Mouse (Mus musculus) cortical plate, adult 2 months (tissue): ENCODE measurements around the gene Fsd1. TPM values are rescaled to one million over a fixed set of nuclear protein-coding genes. Genes with fewer than 3 reads are reported as not detected.
A peak's percentile ranks its signal among the peaks of the same experiment; 100 is the strongest.

Experiments
- H3K27ac ChIP-seq: fragments of 200-500 bp; 2 replicates; pipeline ENCODE4 v1.5.1; 2012; ENCODE audit warnings: low read length, control low read depth, inconsistent platforms; ENCODE audit not compliant: insufficient read depth
- H3K4me1 ChIP-seq: fragments of 200-500 bp; 2 replicates; pipeline ENCODE4 v1.6.1; 2011; ENCODE audit warnings: low read length; ENCODE audit not compliant: control insufficient read depth, insufficient read depth
- H3K4me3 ChIP-seq: fragments of 200-500 bp; 2 replicates; pipeline ENCODE4 v1.5.1; 2011; ENCODE audit warnings: mild to moderate bottlenecking, low read length, control low read depth; ENCODE audit not compliant: insufficient read depth
- CTCF ChIP-seq: fragments of 200-500 bp; IDR thresholded peaks from 2 replicates; pipeline ENCODE4 v1.5.1; 2011; ENCODE audit warnings: mild to moderate bottlenecking, control low read depth, low read length; ENCODE audit not compliant: insufficient read depth; ENCODE audit errors: extremely low read depth
- POLR2A ChIP-seq: fragments of 200-500 bp; IDR thresholded peaks from 2 replicates; pipeline ENCODE4 v1.6.1; 2011; ENCODE audit warnings: mild to moderate bottlenecking, low read length, control low read depth; ENCODE audit not compliant: insufficient read depth; ENCODE audit errors: extremely low read depth
- polyA plus RNA-seq: library from polyadenylated mRNA; depleted of rRNA; stranded (reverse); fragments of >200 nt; gene quantifications from 2 replicates; pipeline ENCODE4 v1.2.3, GENCODE M21; 2012

The Fsd1 gene
- polyA plus RNA-seq, 1 experiment, result 76.7 TPM

- TF ChIP-seq CTCF, result no peak
- TF ChIP-seq POLR2A, result no peak
- H3K4me3 ChIP-seq, result peak overlapping the region; percentile 68; the same call in 1 of the 2 replicates
- peaks cover 6% of the 10 kb centered on the region; the same call in 1 of the 2 replicates for H3K4me1 ChIP-seq
- no peak overlapping the region for H3K27ac ChIP-seq
Measured at GRCm38 (mm10) chr17:56007444-56008355, 21.4 kb downstream of the Fsd1 start.

DNA sequence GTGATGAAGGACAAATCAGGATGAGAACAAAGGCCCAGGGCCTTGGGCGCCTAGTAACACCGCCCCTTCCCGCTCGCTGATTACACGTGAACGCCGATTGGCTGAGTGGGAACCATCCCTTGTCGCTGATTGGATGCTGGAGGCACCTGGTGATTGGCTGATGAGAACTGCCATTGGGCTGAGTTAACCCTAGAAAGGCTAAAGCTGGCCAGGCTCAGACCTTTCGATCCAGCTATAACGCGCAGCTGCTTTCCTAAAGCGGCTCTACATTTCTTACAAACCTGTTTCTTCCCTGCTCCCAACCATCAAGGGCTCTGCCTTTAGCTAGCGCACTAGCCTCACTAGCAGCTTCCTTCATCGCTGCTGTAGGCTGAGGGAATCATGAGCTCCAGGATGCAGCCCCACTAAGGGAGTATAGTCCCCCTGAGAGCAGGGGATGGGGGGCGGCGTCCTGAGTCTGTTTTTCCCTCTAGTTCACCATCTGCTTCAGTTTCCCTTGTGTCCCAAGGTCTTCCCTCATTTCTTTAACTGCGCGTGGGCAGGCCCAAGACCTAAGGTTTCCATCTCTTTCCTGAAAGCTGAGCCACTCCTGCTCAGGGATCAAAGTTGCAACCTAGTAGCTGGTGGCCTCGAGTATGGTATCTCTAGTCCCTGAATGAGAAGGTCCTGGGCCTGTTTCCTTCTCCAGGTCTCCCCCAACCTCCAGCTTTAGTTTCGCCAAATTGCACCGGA lies 22.2 kb downstream of the Fsd1 start:
- TF ChIP-seq POLR2A (peak; percentile 75), CTCF (no peak)

DNA sequence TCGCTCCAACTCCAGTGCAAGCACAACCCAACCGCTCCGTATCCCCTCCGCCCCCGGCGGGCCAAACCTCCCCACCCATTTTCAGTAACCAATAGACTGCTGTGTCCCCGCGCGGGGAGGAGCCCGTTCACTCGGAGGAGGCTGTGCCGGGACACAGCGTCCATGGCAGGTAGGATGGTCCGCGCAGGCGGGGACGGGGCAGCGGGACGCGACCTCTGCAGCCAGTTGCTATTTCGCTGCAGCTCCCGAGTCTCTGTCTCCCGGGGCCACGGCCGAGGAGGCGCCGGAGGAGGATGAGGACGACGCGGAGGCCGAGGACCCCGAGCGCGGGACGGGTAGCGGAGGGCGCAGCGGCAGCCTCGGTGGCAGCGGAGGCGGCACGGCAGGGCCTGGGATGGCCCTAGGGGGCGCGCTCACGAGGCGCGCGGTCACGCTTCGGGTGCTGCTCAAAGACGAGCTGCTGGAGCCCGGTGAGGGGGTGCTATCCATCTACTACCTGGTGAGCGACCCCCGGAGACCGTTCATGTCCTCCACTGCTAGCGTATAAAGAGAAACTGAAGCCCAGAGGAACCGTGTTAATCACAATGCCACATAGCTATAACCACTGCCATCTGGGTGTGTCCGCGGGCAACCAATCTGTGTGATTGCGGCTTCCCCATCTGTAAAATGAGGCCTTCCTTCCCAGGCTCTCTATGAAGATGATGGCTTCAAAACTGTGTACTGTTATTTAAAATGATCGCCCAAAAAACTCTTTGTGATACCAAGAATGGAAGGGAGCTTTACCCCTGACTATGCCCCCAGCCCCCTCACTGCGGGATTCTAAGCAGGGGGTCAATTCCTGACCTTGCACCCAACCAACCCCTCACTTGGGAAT lies 23.0 kb downstream of the Fsd1 start:
- TF ChIP-seq CTCF (no peak), POLR2A (peak; percentile 90)
- Histone ChIP-seq H3K27ac (peak overlapping the region; percentile 87), H3K4me3 (peak overlapping the region; percentile 68), H3K4me1 (peaks cover 6% of the 10 kb centered on the region; the same call in 1 of the 2 replicates)

More for the DNA sequence above, 22.2 kb downstream of the Fsd1 start:
- H3K4me3 ChIP-seq, result peak overlapping the region; percentile 68
- peaks cover 6% of the 10 kb centered on the region; the same call in 1 of the 2 replicates for H3K4me1 ChIP-seq
- peak overlapping the region; percentile 34 for H3K27ac ChIP-seq

DNA sequence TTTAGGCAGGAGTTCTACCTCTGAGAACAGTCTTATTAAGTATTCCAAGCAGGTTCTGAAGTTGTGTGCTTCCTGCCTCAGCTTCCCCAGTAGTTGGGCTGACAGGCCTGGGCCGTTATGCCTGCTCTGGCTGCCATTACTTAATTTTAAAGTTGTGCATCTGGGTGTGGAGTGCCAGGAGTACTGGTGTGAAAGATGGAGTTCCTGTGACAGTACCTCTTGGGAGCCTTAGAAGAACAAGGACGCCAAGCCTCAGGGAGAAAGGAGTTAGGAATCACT lies 23.6 kb downstream of the Fsd1 start:
- TF ChIP-seq POLR2A (no peak), CTCF (no peak)
- no peak overlapping the region for H3K27ac ChIP-seq

GRCm38 (mm10) chr17:56010255-56010654 lies 23.9 kb downstream of the Fsd1 start:
- H3K4me1 ChIP-seq, result peaks cover 6% of the 10 kb centered on the region; the same call in 1 of the 2 replicates
- TF ChIP-seq POLR2A, result no peak
- TF ChIP-seq CTCF, result no peak
- H3K27ac ChIP-seq, result no peak overlapping the region

More for the DNA sequence above, 23.6 kb downstream of the Fsd1 start:
- Histone ChIP-seq H3K4me1 (peaks cover 6% of the 10 kb centered on the region; the same call in 1 of the 2 replicates), H3K4me3 (peak overlapping the region; percentile 68)

DNA sequence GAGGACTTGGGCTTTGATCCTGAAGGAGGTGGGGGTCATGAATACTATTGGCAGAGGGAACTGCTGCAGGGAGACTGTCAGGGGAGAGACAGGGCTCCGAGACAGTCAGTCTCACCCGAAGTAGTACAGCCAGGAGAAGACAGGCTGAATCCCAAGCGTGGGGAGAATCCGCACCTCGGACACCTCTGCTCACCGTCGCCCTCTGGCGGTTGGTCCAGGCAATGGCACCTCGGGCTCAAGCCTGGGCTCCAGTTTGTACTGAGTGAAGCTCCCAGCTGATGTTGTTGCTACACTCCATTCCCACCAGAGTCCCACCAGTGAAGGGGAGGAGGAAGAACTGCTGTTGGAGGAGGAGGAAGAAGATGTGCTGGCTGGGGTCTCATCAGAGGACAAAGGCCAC lies 24.4 kb downstream of the Fsd1 start:
- TF ChIP-seq CTCF (peak; percentile 90), POLR2A (no peak)
- Histone ChIP-seq H3K4me1 (peaks cover 6% of the 10 kb centered on the region; the same call in 1 of the 2 replicates), H3K4me3 (peak overlapping the region; percentile 68), H3K27ac (no peak overlapping the region)

More at GRCm38 (mm10) chr17:56010255-56010654, 23.9 kb downstream of the Fsd1 start:
- H3K4me3 ChIP-seq, result peak overlapping the region; percentile 68

GRCm38 (mm10) chr17:56011441-56011840 lies 25.1 kb downstream of the Fsd1 start:
- Histone ChIP-seq H3K27ac (no peak overlapping the region), H3K4me3 (no peak overlapping the region), H3K4me1 (peaks cover 6% of the 10 kb centered on the region; the same call in 1 of the 2 replicates)
- TF ChIP-seq POLR2A (no peak), CTCF (no peak)

DNA sequence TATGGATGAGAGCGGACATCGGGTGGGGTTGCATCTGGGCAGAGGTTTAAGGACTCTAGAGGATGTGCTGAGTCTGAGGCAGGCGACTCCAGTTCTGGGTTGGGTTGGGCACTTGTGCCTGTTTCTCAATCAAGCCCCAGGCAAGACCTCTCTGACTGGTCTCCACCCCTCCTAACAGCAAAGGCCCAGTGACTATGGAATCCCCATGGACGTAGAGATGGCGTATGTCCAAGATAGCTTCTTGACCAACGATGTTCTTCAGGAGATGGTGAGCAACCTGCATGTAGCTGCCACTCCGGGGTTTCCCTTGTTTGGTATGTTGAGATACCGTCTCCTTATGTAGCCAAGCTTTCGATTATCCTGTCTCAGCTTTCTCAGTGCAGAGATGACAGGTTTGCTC lies 29.0 kb downstream of the Fsd1 start:
- Histone ChIP-seq H3K4me1 (peaks cover 3% of the 10 kb centered on the region; the same call in 1 of the 2 replicates), H3K4me3 (no peak overlapping the region), H3K27ac (no peak overlapping the region)
- no peak for TF ChIP-seq POLR2A
- TF ChIP-seq CTCF, result no peak

GRCm38 (mm10) chr17:56016382-56016781 lies 30.1 kb downstream of the Fsd1 start:
- no peak overlapping the region for H3K27ac ChIP-seq
- TF ChIP-seq CTCF (no peak), POLR2A (0 out of 2 replicates have a peak, but pooled peaks have one; percentile 8)
- H3K4me3 ChIP-seq, result no peak overlapping the region

More at GRCm38 (mm10) chr17:56016382-56016781, 30.1 kb downstream of the Fsd1 start:
- H3K4me1 ChIP-seq, result peaks cover 2% of the 10 kb centered on the region; the same call in 1 of the 2 replicates
